Mouse (Mus musculus): ENCODE data around the gene Unc50. TPM values are rescaled to one million over a fixed set of nuclear protein-coding genes. Genes with fewer than 3 reads are reported as not detected.
A peak's percentile ranks its signal among the peaks of the same experiment; 100 is the strongest.

The Unc50 gene
- polyA plus RNA-seq, 1 experiment from 2014 or later: 113 TPM

DNA sequence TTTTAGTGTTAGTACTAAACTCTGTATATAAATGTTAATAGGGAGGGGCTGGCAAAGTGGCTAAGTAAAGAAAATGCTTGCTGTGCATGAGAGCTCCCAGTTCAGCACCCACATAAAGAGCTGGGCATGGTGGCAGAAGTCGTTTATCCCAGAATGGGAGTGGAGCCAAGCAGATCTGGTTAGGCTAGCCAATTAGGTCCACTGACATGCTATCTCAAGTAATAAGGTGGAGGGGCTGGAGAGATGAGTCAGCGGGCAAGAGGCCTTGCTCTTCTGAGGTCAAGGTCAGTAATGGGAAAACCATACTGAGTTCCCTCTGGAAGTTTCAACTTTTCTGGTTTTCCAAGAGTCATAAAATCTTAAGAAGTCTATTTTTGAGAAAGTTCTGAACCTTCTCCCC lies 1.0 kb upstream of the Unc50 start:
- no peak for ATAC-seq (replicated peaks; ENCODE audit: low FRiP score)
- Histone ChIP-seq H3K27ac (ENCODE audit: low read depth, low read length) (no peak overlapping the region; the same call in 1 of the 2 replicates), H3K9me3 (ENCODE audit: control insufficient read depth, low read length) (peaks cover 4% of the 10 kb centered on the region; the same call in 1 of the 2 replicates), H3K4me2 (peak overlapping the region; percentile 71), H3K4me3 (ENCODE audit: low read depth, low read length) (peak overlapping the region; percentile 90), H3K4me1 (replicated peaks; ENCODE audit: control insufficient read depth, insufficient read depth, low read length) (peaks cover 7% of the 10 kb centered on the region), H3K27me3 (replicated peaks; ENCODE audit: control insufficient read depth, insufficient read depth, low read length) (no peaks in the 10 kb centered on the region), H3K36me3 (ENCODE audit: control insufficient read depth, insufficient read depth, low read length) (peaks cover 25% of the 10 kb centered on the region), H3K9ac (ENCODE audit: low read depth, low read length) (peak overlapping the region; percentile 90)
- WGBS: 48% methylated on average over 2 of the region's 2 CpGs
- no peak for DNase-seq (ENCODE audit: low spot score)

DNA sequence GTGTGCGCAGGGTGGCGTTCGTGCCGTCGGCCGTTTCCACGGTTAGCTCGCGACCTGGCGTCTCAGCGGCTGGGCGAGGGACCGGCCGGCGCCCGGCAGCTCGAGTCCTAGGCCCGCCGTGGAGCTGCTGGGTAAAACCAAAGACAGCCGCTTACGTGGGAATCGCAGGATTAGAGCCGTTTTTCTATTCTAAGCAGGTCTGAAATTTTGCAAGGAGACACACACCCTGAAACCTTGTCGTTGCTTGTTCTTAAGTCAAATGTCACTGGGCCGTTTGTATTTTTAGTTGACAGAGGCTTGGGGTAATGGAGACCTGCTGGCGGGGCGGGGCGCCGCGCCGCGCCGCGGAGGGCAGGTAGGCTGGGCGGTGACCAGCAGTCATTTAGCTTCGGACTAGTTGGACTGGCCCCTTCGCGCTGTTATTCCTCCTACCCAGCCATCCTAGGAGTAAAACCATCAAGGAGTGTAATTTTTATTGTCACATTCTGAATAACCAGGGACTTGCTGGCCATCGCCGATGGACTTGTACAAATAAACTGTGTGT lies 430 bp downstream of the Unc50 start:
- H3K27me3 ChIP-seq (replicated peaks; ENCODE audit: control insufficient read depth, insufficient read depth, low read length): no peaks in the 10 kb centered on the region
- DNase-seq (ENCODE audit: low spot score) (no peak), ATAC-seq (replicated peaks; ENCODE audit: low FRiP score) (peak; percentile 70)
- H3K9me3 ChIP-seq (ENCODE audit: control insufficient read depth, low read length): no peaks in the 10 kb centered on the region
- H3K4me1 ChIP-seq (replicated peaks; ENCODE audit: control insufficient read depth, insufficient read depth, low read length): peaks cover 7% of the 10 kb centered on the region
- peak overlapping the region; percentile 90 for H3K9ac ChIP-seq (ENCODE audit: low read depth, low read length)
- WGBS: 2% methylated on average over 40 of the region's 40 CpGs
- peak overlapping the region; percentile 90 for H3K4me3 ChIP-seq (ENCODE audit: low read depth, low read length)
- H3K36me3 ChIP-seq (ENCODE audit: control insufficient read depth, insufficient read depth, low read length): peaks cover 22% of the 10 kb centered on the region
- peak overlapping the region; percentile 79 for H3K27ac ChIP-seq (ENCODE audit: low read depth, low read length)
- peak overlapping the region; percentile 71 for H3K4me2 ChIP-seq

DNA sequence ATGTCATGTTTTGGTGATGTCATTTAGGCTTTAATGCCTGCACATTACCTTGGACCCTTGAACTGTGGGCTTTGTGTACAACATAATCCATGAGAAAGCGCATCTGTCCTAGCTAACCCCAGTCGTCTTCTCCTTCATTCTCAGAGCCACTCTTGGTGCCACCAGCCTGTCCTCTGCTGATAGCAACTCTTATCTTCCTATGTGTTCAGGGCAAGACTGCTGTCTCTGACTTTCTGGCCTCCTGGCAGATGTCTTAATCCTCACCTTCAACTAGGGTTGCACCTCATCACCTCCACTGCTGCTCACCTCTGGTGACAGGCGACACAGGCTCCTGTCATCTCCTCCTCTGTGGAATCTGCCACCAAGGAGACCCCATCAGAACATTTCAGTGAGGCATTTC lies 6.5 kb downstream of the Unc50 start:
- Histone ChIP-seq H3K27me3 (replicated peaks; ENCODE audit: control insufficient read depth, insufficient read depth, low read length) (no peaks in the 10 kb centered on the region), H3K27ac (ENCODE audit: low read depth, low read length) (no peak overlapping the region; the same call in 1 of the 2 replicates), H3K4me2 (peak overlapping the region; percentile 20), H3K4me1 (replicated peaks; ENCODE audit: control insufficient read depth, insufficient read depth, low read length) (peaks cover 10% of the 10 kb centered on the region), H3K36me3 (ENCODE audit: control insufficient read depth, insufficient read depth, low read length) (peaks cover 44% of the 10 kb centered on the region), H3K4me3 (ENCODE audit: low read depth, low read length) (no peak overlapping the region), H3K9ac (ENCODE audit: low read depth, low read length) (no peak overlapping the region), H3K9me3 (ENCODE audit: control insufficient read depth, low read length) (no peaks in the 10 kb centered on the region)
- DNase-seq (ENCODE audit: low spot score) (no peak), ATAC-seq (replicated peaks; ENCODE audit: low FRiP score) (peak; percentile 91)
- 71% methylated on average over 3 of the region's 3 CpGs for WGBS

DNA sequence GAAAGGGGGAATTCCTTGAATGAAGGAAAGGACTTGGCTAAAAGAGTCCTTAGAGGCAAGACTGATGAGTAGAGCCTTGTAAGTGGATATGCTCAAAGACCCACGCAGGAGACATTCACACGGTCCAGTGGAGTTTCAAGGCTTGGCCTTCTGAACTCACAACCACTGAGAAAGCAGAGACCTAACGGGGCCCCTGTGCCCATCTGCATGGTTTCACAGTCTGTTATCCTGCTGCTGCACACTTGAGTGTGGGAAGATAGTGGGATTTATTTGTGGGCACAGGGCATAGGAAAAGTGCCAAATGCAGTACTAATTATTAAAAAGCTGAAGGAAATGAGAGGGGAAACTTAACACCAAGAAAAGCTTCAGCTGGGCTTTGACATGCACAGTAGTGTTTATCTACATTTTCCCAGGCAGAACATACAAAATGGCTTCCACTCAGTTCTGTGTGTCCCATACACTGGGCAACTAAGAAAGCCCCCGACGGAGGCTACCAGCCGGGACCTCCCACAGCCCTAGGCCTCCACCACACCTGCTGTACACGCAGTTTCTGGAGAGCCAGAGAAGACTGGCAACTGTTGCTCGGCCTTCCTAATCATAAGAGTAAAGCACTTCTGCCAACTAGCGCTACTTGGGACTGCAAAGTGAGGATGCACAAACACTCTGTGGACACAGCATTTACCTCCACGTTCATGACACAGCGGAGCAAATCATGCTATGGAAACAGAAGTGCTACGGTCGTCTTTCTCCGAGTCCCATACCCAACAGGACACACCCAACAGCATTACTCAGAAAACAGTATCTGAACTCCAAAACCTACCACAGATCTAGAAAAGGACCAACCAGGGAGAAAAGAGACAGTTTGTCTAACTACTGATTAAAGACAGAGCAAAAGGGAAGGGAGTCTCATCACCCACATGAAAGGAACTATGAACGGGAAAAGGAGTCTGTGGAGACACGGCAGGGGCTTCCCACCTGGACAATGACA lies 13.2 kb downstream of the Unc50 start:
- H3K27ac ChIP-seq (ENCODE audit: low read depth, low read length): peak overlapping the region; percentile 53; the same call in 1 of the 2 replicates

DNA sequence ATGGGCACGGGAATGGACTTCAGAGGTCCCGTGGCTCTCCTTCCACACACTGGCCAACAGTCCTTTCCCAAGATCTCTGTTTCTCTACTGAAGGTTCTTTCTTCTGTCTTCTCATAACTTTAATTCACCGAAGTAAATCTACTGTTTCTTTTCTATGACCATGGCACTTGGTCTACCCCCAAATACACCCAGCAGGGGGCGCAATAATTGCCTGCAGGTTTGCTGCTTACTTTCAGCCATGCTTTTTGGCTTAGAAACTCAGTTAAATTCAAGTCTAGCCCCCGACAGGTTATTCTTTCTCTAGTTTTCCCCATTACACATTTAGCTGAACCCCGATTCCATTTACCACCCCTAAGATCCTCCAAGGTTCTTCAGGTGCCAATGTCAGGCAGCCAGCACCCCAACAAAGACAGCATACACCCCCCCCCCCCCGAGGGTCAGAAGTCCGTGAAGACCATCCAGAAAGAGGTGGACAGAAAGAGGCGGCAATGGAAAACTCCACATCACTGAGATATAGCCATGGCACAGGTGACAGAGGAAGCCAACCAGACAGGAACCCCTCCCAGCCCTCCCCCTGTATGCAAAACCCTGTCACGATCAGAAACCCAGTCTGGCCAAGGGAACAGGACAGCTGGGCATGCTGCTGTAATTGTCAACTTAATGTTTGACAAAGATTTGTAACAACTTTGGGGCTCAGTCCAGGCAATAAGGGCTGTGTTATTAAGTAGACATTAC lies 18.6 kb downstream of the Unc50 start:
- ATAC-seq (replicated peaks; ENCODE audit: low FRiP score): no peak
- 75% methylated on average over 10 of the region's 10 CpGs for WGBS

More for the DNA sequence above, 13.2 kb downstream of the Unc50 start:
- 81% methylated on average over 16 of the region's 16 CpGs for WGBS
- peak; percentile 68 for ATAC-seq (replicated peaks; ENCODE audit: low FRiP score)
- Histone ChIP-seq H3K27me3 (replicated peaks; ENCODE audit: control insufficient read depth, insufficient read depth, low read length) (no peaks in the 10 kb centered on the region), H3K9me3 (ENCODE audit: control insufficient read depth, low read length) (no peaks in the 10 kb centered on the region), H3K4me1 (replicated peaks; ENCODE audit: control insufficient read depth, insufficient read depth, low read length) (no peaks in the 10 kb centered on the region), H3K36me3 (ENCODE audit: control insufficient read depth, insufficient read depth, low read length) (peaks cover 8% of the 10 kb centered on the region; the same call in 1 of the 2 replicates), H3K4me2 (no peak overlapping the region; the same call in 1 of the 2 replicates), H3K4me3 (ENCODE audit: low read depth, low read length) (no peak overlapping the region), H3K9ac (ENCODE audit: low read depth, low read length) (no peak overlapping the region)
- no peak for DNase-seq (ENCODE audit: low spot score)

GRCm38 (mm10) chr1:37451270-37451669 lies 21.3 kb downstream of the Unc50 start:
- H3K9ac ChIP-seq (ENCODE audit: low read depth, low read length): no peak overlapping the region
- no peak overlapping the region for H3K4me2 ChIP-seq
- 85% methylated on average over 8 of the region's 8 CpGs for WGBS
- ATAC-seq (replicated peaks; ENCODE audit: low FRiP score) (no peak), DNase-seq (ENCODE audit: low spot score) (no peak)
- no peak overlapping the region for H3K27ac ChIP-seq (ENCODE audit: low read depth, low read length)
- no peaks in the 10 kb centered on the region for H3K4me1 ChIP-seq (replicated peaks; ENCODE audit: control insufficient read depth, insufficient read depth, low read length)
- H3K9me3 ChIP-seq (ENCODE audit: control insufficient read depth, low read length): no peaks in the 10 kb centered on the region
- H3K27me3 ChIP-seq (replicated peaks; ENCODE audit: control insufficient read depth, insufficient read depth, low read length): no peaks in the 10 kb centered on the region
- H3K4me3 ChIP-seq (ENCODE audit: low read depth, low read length): no peak overlapping the region
- no peaks in the 10 kb centered on the region for H3K36me3 ChIP-seq (ENCODE audit: control insufficient read depth, insufficient read depth, low read length)

More for the DNA sequence above, 18.6 kb downstream of the Unc50 start:
- H3K27ac ChIP-seq (ENCODE audit: low read depth, low read length): no peak overlapping the region
- H3K27me3 ChIP-seq (replicated peaks; ENCODE audit: control insufficient read depth, insufficient read depth, low read length): no peaks in the 10 kb centered on the region
- no peak overlapping the region for H3K4me2 ChIP-seq
- no peaks in the 10 kb centered on the region for H3K4me1 ChIP-seq (replicated peaks; ENCODE audit: control insufficient read depth, insufficient read depth, low read length)
- no peak for DNase-seq (ENCODE audit: low spot score)
- H3K4me3 ChIP-seq (ENCODE audit: low read depth, low read length): no peak overlapping the region
- H3K36me3 ChIP-seq (ENCODE audit: control insufficient read depth, insufficient read depth, low read length): no peaks in the 10 kb centered on the region
- no peaks in the 10 kb centered on the region for H3K9me3 ChIP-seq (ENCODE audit: control insufficient read depth, low read length)
- no peak overlapping the region for H3K9ac ChIP-seq (ENCODE audit: low read depth, low read length)

DNA sequence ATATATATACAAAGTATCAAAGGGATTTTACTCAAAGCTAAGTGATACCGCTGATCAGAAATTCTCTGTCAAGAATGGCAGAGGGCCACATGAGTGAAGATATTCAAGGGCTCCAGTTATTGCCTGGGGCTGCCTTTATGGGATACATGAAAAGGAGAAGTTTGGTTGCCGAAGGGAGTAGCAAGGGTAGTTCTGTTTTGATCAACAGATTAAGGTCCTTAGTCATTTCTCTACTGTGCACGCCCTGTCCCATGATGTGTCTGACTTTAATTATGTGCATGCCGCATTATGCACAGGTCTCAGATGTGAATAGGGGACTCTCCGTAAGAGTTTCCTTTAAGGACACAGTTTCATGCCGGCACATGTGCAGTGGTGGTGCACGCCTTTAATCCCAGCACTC lies 27.6 kb downstream of the Unc50 start:
- Histone ChIP-seq H3K4me1 (replicated peaks; ENCODE audit: control insufficient read depth, insufficient read depth, low read length) (no peaks in the 10 kb centered on the region), H3K36me3 (ENCODE audit: control insufficient read depth, insufficient read depth, low read length) (no peaks in the 10 kb centered on the region), H3K4me3 (ENCODE audit: low read depth, low read length) (no peak overlapping the region), H3K4me2 (no peak overlapping the region), H3K9ac (ENCODE audit: low read depth, low read length) (no peak overlapping the region), H3K27ac (ENCODE audit: low read depth, low read length) (no peak overlapping the region), H3K27me3 (replicated peaks; ENCODE audit: control insufficient read depth, insufficient read depth, low read length) (no peaks in the 10 kb centered on the region), H3K9me3 (ENCODE audit: control insufficient read depth, low read length) (no peaks in the 10 kb centered on the region)
- 82% methylated on average over 7 of the region's 7 CpGs for WGBS
- ATAC-seq (replicated peaks; ENCODE audit: low FRiP score): no peak
- DNase-seq (ENCODE audit: low spot score): no peak

DNA sequence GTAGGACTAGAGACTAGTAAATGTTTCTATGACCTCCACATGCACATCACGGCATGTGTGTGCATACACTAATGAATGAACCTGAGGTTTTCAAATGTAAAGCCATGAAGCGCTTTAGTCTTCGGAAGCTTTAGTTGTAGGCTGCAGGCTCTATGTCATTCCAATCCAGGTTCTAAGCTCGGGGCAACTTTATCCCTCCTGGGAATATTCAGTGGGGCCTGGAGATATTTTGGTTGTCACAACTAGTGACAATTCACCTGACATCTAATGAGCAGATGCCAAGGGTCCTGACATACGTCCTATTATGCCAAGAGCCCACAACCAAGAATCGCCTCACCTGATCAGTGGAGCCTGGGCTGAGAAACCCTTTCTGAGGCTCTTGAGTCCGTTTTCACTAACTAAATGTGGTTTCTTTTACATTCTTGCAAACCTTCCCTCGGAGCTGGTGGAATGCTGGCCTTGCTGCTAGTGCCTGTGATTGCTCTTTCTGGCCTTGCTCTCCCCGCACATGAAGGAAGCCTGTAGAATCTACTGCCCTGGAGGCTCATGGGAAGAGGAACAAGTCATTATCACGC lies 35.0 kb downstream of the Unc50 start:
- WGBS: 78% methylated on average over 10 of the region's 10 CpGs
- DNase-seq (ENCODE audit: low spot score): no peak

More for the DNA sequence above, 35.0 kb downstream of the Unc50 start:
- ATAC-seq (replicated peaks; ENCODE audit: low FRiP score): no peak
- Histone ChIP-seq H3K9me3 (ENCODE audit: control insufficient read depth, low read length) (no peaks in the 10 kb centered on the region), H3K4me1 (replicated peaks; ENCODE audit: control insufficient read depth, insufficient read depth, low read length) (no peaks in the 10 kb centered on the region), H3K27ac (ENCODE audit: low read depth, low read length) (no peak overlapping the region), H3K27me3 (replicated peaks; ENCODE audit: control insufficient read depth, insufficient read depth, low read length) (no peaks in the 10 kb centered on the region), H3K9ac (ENCODE audit: low read depth, low read length) (no peak overlapping the region), H3K4me2 (no peak overlapping the region), H3K4me3 (ENCODE audit: low read depth, low read length) (no peak overlapping the region), H3K36me3 (ENCODE audit: control insufficient read depth, insufficient read depth, low read length) (no peaks in the 10 kb centered on the region)
